10 mouse cellular contexts compared by ENCODE assay signal in genomic region chr17:46086341-46086870, GRCm38 (mm10). TPM values are rescaled to one million over a fixed set of nuclear protein-coding genes. Genes with fewer than 3 reads are reported as not detected.
DNase-seq lines count a peak whose midpoint lies in the region; ATAC-seq and TF ChIP-seq lines count a peak whose summit lies in the region.
"Had no signal": no experiment of that assay in that cellular context is flagged by ENCODE, and none has a peak within 500 bp of the region (broad histone marks: within the 10 kb centered on the region; RNA-seq: fewer than 3 reads in every experiment).

No protein-coding gene starts in this region.

- H3K9ac ChIP-seq in midbrain, postnatal 0 days (replicated peaks; ENCODE audit: low read length, poor library complexity, severe bottlenecking): no peak overlapping the region
- H3K9ac ChIP-seq in embryonic facial prominence, embryonic 15.5 days: no peak overlapping the region
- H3K9ac ChIP-seq in forebrain, embryonic 16.5 days (replicated peaks; ENCODE audit: low read depth, low read length): no peak overlapping the region

- peak overlapping the region; percentile 23; the same call in 1 of the 2 replicates for H3K27ac ChIP-seq in midbrain, embryonic 10.5 days (replicated peaks)
- H3K27ac ChIP-seq in midbrain, postnatal 0 days (ENCODE audit: low read depth, low read length): no peak overlapping the region
- H3K27ac ChIP-seq in embryonic facial prominence, embryonic 15.5 days (replicated peaks): peak overlapping the region; percentile 52
- H3K27ac ChIP-seq in small intestine, adult 2 months (ENCODE audit: insufficient read depth, low read depth, low read length): no peak overlapping the region
- no peak overlapping the region for H3K27ac ChIP-seq in forebrain, embryonic 16.5 days (ENCODE audit: low read length)

- no peak overlapping the region for H3K4me2 ChIP-seq in midbrain, postnatal 0 days (ENCODE audit: low read depth, low read length, poor library complexity, severe bottlenecking)
- no peak overlapping the region; the same call in 1 of the 2 replicates for H3K4me2 ChIP-seq in embryonic facial prominence, embryonic 15.5 days (replicated peaks)
- H3K4me2 ChIP-seq in forebrain, embryonic 16.5 days (ENCODE audit: low read length): no peak overlapping the region

- H3K27me3 ChIP-seq in midbrain, embryonic 10.5 days (ENCODE audit: low read depth, poor library complexity, severe bottlenecking): 0 out of 2 replicates have a peak, but pooled peaks cover 5% of the 10 kb centered on the region
- H3K27me3 ChIP-seq in midbrain, postnatal 0 days (ENCODE audit: insufficient read depth, low read length): no peaks in the 10 kb centered on the region
- no peaks in the 10 kb centered on the region for H3K27me3 ChIP-seq in embryonic facial prominence, embryonic 15.5 days
- H3K27me3 ChIP-seq in small intestine, adult 2 months (ENCODE audit: control insufficient read depth, insufficient read depth, low read length): 0 out of 2 replicates have a peak, but pooled peaks cover 2% of the 10 kb centered on the region
- H3K27me3 ChIP-seq in forebrain, embryonic 16.5 days (replicated peaks; ENCODE audit: control insufficient read depth, insufficient read depth, low read length): no peaks in the 10 kb centered on the region

- DNase-seq in gastrocnemius, postnatal 10 days: peak; percentile 31
- DNase-seq in gastrocnemius, postnatal 36 days: no peak
- peak; percentile 33 for DNase-seq in midbrain, embryonic 10.5 days (ENCODE audit: low spot score)
- no peak for DNase-seq in midbrain, postnatal 0 days (ENCODE audit: low spot score)
- no peak for DNase-seq in layer of hippocampus, postnatal 10 days (ENCODE audit: low spot score in 2 of 2)
- DNase-seq: adrenal gland, postnatal 14 days had no signal

- TF ChIP-seq CTCF in midbrain, postnatal 0 days (IDR thresholded peaks at IDR 0.05): no peak
- TF ChIP-seq CTCF in small intestine, adult 2 months (IDR thresholded peaks at IDR 0.05; ENCODE audit: extremely low read depth, insufficient read length, insufficient replicate concordance, low read depth, low read length): peak; percentile 1; the same call in 1 of the 2 replicates

- WGBS in midbrain, embryonic 10.5 days: 63% methylated on average over 17 of the region's 17 CpGs
- 63% methylated on average over 17 of the region's 17 CpGs for WGBS in midbrain, postnatal 0 days
- 12% methylated on average over 17 of the region's 17 CpGs for WGBS in embryonic facial prominence, embryonic 15.5 days
- 58% methylated on average over 17 of the region's 17 CpGs for WGBS in small intestine, adult 2 months
- WGBS in forebrain, embryonic 16.5 days: 56% methylated on average over 17 of the region's 17 CpGs

- H3K36me3 ChIP-seq in midbrain, embryonic 10.5 days: no peaks in the 10 kb centered on the region
- H3K36me3 ChIP-seq in midbrain, postnatal 0 days (ENCODE audit: insufficient read depth, low read length): no peaks in the 10 kb centered on the region
- no peaks in the 10 kb centered on the region for H3K36me3 ChIP-seq in embryonic facial prominence, embryonic 15.5 days
- H3K36me3 ChIP-seq in small intestine, adult 2 months (ENCODE audit: control insufficient read depth, insufficient read depth, low read length): no peaks in the 10 kb centered on the region
- H3K36me3 ChIP-seq in forebrain, embryonic 16.5 days (ENCODE audit: control insufficient read depth, insufficient read depth): no peaks in the 10 kb centered on the region

- H3K4me1 ChIP-seq in midbrain, embryonic 10.5 days: peaks cover 21% of the 10 kb centered on the region
- peaks cover 7% of the 10 kb centered on the region; the same call in 1 of the 2 replicates for H3K4me1 ChIP-seq in midbrain, postnatal 0 days (ENCODE audit: insufficient read depth, low read length)
- H3K4me1 ChIP-seq in embryonic facial prominence, embryonic 15.5 days: peaks cover 48% of the 10 kb centered on the region
- H3K4me1 ChIP-seq in small intestine, adult 2 months (ENCODE audit: control insufficient read depth, insufficient read depth, insufficient read length, low read length): no peaks in the 10 kb centered on the region
- H3K4me1 ChIP-seq in forebrain, embryonic 16.5 days (replicated peaks; ENCODE audit: control insufficient read depth, insufficient read depth, low read length): peaks cover 16% of the 10 kb centered on the region

- intact Hi-C loops in gastrocnemius, postnatal 36 days (cut with DNase I): no loop called here

- no peak for TF ChIP-seq POLR2A in small intestine, adult 2 months (IDR thresholded peaks at IDR 0.05; ENCODE audit: low read depth, low read length)

- no peaks in the 10 kb centered on the region for H3K9me3 ChIP-seq in midbrain, embryonic 10.5 days (replicated peaks)
- no peaks in the 10 kb centered on the region for H3K9me3 ChIP-seq in midbrain, postnatal 0 days (ENCODE audit: low read length)
- H3K9me3 ChIP-seq in embryonic facial prominence, embryonic 15.5 days (replicated peaks): no peaks in the 10 kb centered on the region
- no peaks in the 10 kb centered on the region for H3K9me3 ChIP-seq in forebrain, embryonic 16.5 days (ENCODE audit: control insufficient read depth, low read length)

- no peak for ATAC-seq in midbrain, postnatal 0 days (ENCODE audit: low FRiP score)
- ATAC-seq in embryonic facial prominence, embryonic 15.5 days (ENCODE audit: insufficient number of reproducible peaks, low FRiP score, low TSS enrichment, low read depth): peak; percentile 40
- ATAC-seq in forebrain, embryonic 16.5 days: no peak

- H3K4me3 ChIP-seq in midbrain, embryonic 10.5 days: no peak overlapping the region
- H3K4me3 ChIP-seq in midbrain, postnatal 0 days (ENCODE audit: low read depth, low read length): no peak overlapping the region
- H3K4me3 ChIP-seq in embryonic facial prominence, embryonic 15.5 days (replicated peaks): no peak overlapping the region
- H3K4me3 ChIP-seq in small intestine, adult 2 months (ENCODE audit: low read depth, low read length): no peak overlapping the region
- no peak overlapping the region for H3K4me3 ChIP-seq in forebrain, embryonic 16.5 days (replicated peaks; ENCODE audit: low read length)

RNA-seq across cellular contexts. Expression of gene Mrps18a, which starts 24.4 kb away (rescaled TPM):
- total RNA-seq in gastrocnemius, postnatal 10 days (2021): 10 to 100 TPM; 62.6 to 63.8 TPM
- 10 to 100 TPM; 78.0 to 84.1 TPM for total RNA-seq in gastrocnemius, postnatal 36 days (2021)
- polyA plus RNA-seq in midbrain, embryonic 10.5 days (2016; fragmentation: Nextera tagmentation; extraction: Ambion mirVana): 143 and 156 TPM in 2 replicates
- total RNA-seq in midbrain, postnatal 0 days (2014; rRNA removed): 63.7 and 84.4 TPM in 2 replicates
- 173 and 175 TPM in 2 replicates for polyA plus RNA-seq in midbrain, postnatal 0 days (2015; fragmentation: Nextera tagmentation; extraction: Ambion mirVana)
- polyA plus RNA-seq in embryonic facial prominence, embryonic 15.5 days (2015; fragmentation: Nextera tagmentation; extraction: Ambion mirVana): 124 and 134 TPM in 2 replicates
- polyA plus RNA-seq in small intestine, adult 2 months (2012; rRNA removed): 14.4 and 19.5 TPM in 2 replicates
- 125 and 137 TPM in 2 replicates for polyA plus RNA-seq in forebrain, embryonic 16.5 days (2015; fragmentation: Nextera tagmentation; extraction: Ambion mirVana)
- total RNA-seq in layer of hippocampus, postnatal 10 days (2021): 10 to 100 TPM; 80.8 to 82.4 TPM

RNA-seq across cellular contexts. Expression of gene Vegfa, which starts 54.2 kb away (rescaled TPM):
- total RNA-seq in gastrocnemius, postnatal 10 days (2021): 100 to 1,000 TPM in 1 of 2 experiments, 10 to 100 TPM in 1; 73.8 to 125 TPM
- 100 to 1,000 TPM; 137 to 152 TPM for total RNA-seq in gastrocnemius, postnatal 36 days (2021)
- 2.1 and 2.3 TPM in 2 replicates for polyA plus RNA-seq in midbrain, embryonic 10.5 days (2016; fragmentation: Nextera tagmentation; extraction: Ambion mirVana)
- total RNA-seq in midbrain, postnatal 0 days (2014; rRNA removed): 78.6 and 105 TPM in 2 replicates
- polyA plus RNA-seq in midbrain, postnatal 0 days (2015; fragmentation: Nextera tagmentation; extraction: Ambion mirVana): 2.3 and 3.0 TPM in 2 replicates
- polyA plus RNA-seq in embryonic facial prominence, embryonic 15.5 days (2015; fragmentation: Nextera tagmentation; extraction: Ambion mirVana): 4.6 and 6.9 TPM in 2 replicates
- 108 and 177 TPM in 2 replicates for polyA plus RNA-seq in small intestine, adult 2 months (2012; rRNA removed)
- polyA plus RNA-seq in forebrain, embryonic 16.5 days (2015; fragmentation: Nextera tagmentation; extraction: Ambion mirVana): 2.5 and 3.3 TPM in 2 replicates
- 10 to 100 TPM; 92.2 to 97.0 TPM for total RNA-seq in layer of hippocampus, postnatal 10 days (2021)

RNA-seq across cellular contexts. Expression of gene Rsph9, which starts 57.6 kb away (rescaled TPM):
- total RNA-seq in gastrocnemius, postnatal 10 days (2021): under 1 TPM; 0.49 to 0.84 TPM
- under 1 TPM; 0.28 to 0.54 TPM for total RNA-seq in gastrocnemius, postnatal 36 days (2021)
- polyA plus RNA-seq in midbrain, embryonic 10.5 days (2016; fragmentation: Nextera tagmentation; extraction: Ambion mirVana): 11.7 and 14.2 TPM in 2 replicates
- 55.6 and 68.4 TPM in 2 replicates for total RNA-seq in midbrain, postnatal 0 days (2014; rRNA removed)
- polyA plus RNA-seq in midbrain, postnatal 0 days (2015; fragmentation: Nextera tagmentation; extraction: Ambion mirVana): 103 and 104 TPM in 2 replicates
- 22.7 and 37.1 TPM in 2 replicates for polyA plus RNA-seq in embryonic facial prominence, embryonic 15.5 days (2015; fragmentation: Nextera tagmentation; extraction: Ambion mirVana)
- 3.4 and 4.3 TPM in 2 replicates for polyA plus RNA-seq in small intestine, adult 2 months (2012; rRNA removed)
- polyA plus RNA-seq in forebrain, embryonic 16.5 days (2015; fragmentation: Nextera tagmentation; extraction: Ambion mirVana): 33.7 and 48.7 TPM in 2 replicates
- total RNA-seq in layer of hippocampus, postnatal 10 days (2021): 10 to 100 TPM; 39.8 to 41.3 TPM
- total RNA-seq: neutrophil, adult 5-6 weeks had no signal

Comparison
In these comparisons a context has a peak if more than half of its experiments do, and no peak if none do; other contexts are left out.
1. DNase-seq: peak in gastrocnemius, postnatal 10 days (single experiment) and midbrain, embryonic 10.5 days (single experiment); none in gastrocnemius, postnatal 36 days (0 of 2), midbrain, postnatal 0 days (single experiment) and layer of hippocampus, postnatal 10 days (0 of 2).
2. H3K27ac ChIP-seq: peak in midbrain, embryonic 10.5 days (single experiment) and embryonic facial prominence, embryonic 15.5 days (single experiment); none in midbrain, postnatal 0 days (single experiment), small intestine, adult 2 months (single experiment) and forebrain, embryonic 16.5 days (single experiment).
3. RNA of gene Vegfa, which starts 54.2 kb away (polyA plus RNA-seq): 108 to 177 TPM in small intestine, adult 2 months; 4.6 to 6.9 TPM in embryonic facial prominence, embryonic 15.5 days, 2.5 to 3.3 TPM in forebrain, embryonic 16.5 days, 2.3 to 3.0 TPM in midbrain, postnatal 0 days and 2.1 to 2.3 TPM in midbrain, embryonic 10.5 days; every median in the first group is over 10 times any median in the second.